Mouse (Mus musculus) heart, adult 18-20 months (tissue): ENCODE measurements around the gene Spon1. TPM values are rescaled to one million over a fixed set of nuclear protein-coding genes. Genes with fewer than 3 reads are reported as not detected.

Experiments
- DNase-seq, 2 experiments: peaks; one replicate each; pipeline ENCODE4 v3.0.0; 2021 to 2022; ENCODE audit warnings: mixed read lengths in 1 of 2
- total RNA-seq, 2 experiments: library from RNA; stranded (reverse); gene quantifications; 2 replicates each; pipeline ENCODE4 v1.2.3; 2021

Spon1 gene
- total RNA-seq, 2 experiments from 2014 or later, result 10.1 to 10.2 TPM

DNA sequence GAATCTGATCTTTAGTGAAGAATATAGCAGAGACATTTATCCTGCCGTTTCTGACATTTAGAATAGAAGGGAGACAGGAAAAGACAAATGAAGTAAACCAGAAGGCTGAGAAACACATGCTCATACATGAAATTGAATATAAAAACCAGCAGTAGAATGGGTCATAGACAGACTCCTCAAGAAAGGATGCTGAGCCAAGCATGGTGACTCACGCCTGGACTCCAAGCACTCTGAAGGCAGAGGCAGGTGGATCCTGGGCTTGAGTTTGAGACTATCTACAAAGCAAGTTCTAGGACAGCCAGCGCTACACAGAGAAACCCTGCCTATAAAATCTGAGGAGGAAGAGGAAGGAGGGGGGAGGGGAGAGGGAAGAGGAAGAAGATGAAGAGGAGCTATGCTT is 324.4 kb downstream of the Spon1 start:
- DNase-seq, result no peak

DNA sequence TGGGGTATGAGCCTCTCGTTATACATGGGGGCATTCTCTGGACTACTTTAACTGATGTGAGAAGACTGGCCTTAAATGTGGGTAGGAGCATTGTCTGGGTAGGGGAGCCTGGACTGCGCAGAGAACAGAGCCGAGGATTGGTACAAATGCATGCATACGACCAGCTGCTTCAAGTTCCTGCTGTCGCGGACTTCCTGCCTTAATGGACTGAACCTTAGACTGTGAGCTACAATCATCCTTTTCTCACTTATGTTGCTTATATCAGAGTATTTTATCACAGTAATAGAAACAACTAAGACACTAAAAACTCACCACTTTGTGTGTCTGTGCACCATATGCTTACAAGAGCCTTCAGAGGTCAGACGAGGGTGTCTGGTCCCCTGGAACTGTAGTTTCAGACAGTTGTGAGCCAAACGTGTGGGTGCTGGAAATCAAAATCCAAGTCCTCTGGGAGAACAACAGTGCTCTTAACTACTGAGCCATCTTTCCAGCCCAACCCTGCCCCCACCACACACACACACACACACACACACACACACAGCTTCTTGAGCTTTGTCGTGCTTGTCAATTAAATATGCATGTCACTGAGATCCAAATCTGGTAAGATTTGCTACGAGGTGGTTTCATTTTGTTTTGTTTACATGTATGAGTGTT is 325.2 kb downstream of the Spon1 start:
- no peak for DNase-seq
